Mouse (Mus musculus): ENCODE data around the gene Plekhm3.

- TF ChIP-seq EP300 (IDR thresholded peaks at IDR 0.05; ENCODE audit: low read depth) (no peak), CTCF (IDR thresholded peaks at IDR 0.05; ENCODE audit: low read depth) (no peak)
These were observed 102.6 kb downstream of the Plekhm3 start for GRCm38 (mm10) chr1:64853738-64854730.

Data from liver, embryonic 14.5 days (tissue).